Mouse (Mus musculus): ENCODE data around the gene Gm6377. TPM values are rescaled to one million over a fixed set of nuclear protein-coding genes. Genes with fewer than 3 reads are reported as not detected.

The Gm6377 gene
- polyA plus RNA-seq, 1 experiment from 2014 or later, result 0.17 TPM

DNA sequence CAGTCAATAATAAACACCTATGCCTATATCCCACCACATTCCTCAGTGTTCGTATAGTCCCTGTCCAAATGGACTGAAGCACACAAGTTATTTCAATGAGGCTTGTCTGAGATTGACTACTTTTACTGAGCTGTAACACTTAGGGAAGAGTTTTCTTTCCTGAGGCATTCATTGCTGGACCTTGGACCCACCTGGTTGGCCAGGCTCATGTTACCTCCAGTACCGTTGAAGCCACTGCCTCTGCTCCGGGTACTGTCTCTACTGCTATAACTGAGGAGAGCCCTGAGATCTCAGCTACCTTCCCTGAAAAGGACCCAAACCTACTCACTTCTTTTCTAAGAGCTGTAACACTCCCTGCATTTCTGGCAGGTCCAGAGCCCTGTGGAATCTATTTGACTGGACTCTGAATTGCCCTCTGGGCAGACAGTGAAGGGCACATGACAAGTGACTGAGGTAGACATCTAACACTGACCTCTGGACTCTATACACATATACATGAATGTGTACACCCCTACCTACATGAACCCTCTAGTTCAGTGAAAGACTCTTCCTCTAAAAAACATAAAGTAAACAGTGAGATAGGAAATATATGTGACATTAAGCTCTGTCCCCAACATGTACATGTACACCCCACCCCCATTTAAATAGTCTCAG lies 39.0 kb downstream of the Gm6377 start:
- no peak for ATAC-seq
- Histone ChIP-seq H3K27ac (no peak overlapping the region), H3K9me3 (replicated peaks) (no peaks in the 10 kb centered on the region), H3K36me3 (no peaks in the 10 kb centered on the region), H3K9ac (no peak overlapping the region), H3K4me2 (no peak overlapping the region), H3K4me3 (no peak overlapping the region), H3K27me3 (replicated peaks) (no peaks in the 10 kb centered on the region), H3K4me1 (no peaks in the 10 kb centered on the region)
- 68% methylated on average over 3 of the region's 3 CpGs for WGBS (ENCODE audit: insufficient replicate concordance)

DNA sequence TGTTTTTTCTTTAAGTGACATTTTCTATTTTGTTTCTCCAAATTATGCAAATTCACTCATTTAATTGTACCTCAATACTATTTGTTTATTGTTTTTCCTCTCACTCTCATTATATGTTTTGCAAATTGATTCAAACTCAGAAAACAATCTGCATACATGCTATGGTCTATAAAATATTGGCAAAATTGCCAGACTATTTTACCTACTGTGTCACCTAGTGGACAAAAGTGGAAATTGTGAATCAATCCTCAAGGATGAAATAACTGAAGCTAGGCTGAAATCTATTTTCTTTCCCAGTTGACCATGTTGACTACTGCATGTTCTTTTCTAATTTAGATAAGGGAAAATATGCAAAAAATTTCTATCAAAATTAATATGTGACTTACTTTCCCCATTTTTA lies 41.6 kb downstream of the Gm6377 start:
- Histone ChIP-seq H3K27me3 (replicated peaks) (no peaks in the 10 kb centered on the region), H3K4me2 (no peak overlapping the region), H3K4me1 (no peaks in the 10 kb centered on the region), H3K9me3 (replicated peaks) (no peaks in the 10 kb centered on the region), H3K4me3 (no peak overlapping the region), H3K36me3 (no peaks in the 10 kb centered on the region), H3K27ac (no peak overlapping the region), H3K9ac (no peak overlapping the region)
- ATAC-seq, result no peak

Other genes with a start within 250 kb of the Gm6377 start
- gene Hmgn5, start 183.4 kb upstream of the Gm6377 start, polyA plus RNA-seq (2016; fragmentation: Nextera tagmentation; extraction: Ambion mirVana), result 24.4 and 24.6 TPM in 2 replicates
- gene Sh3bgrl, start 101.4 kb upstream of the Gm6377 start, polyA plus RNA-seq (2016; fragmentation: Nextera tagmentation; extraction: Ambion mirVana), result 59.7 and 60.5 TPM in 2 replicates

Measured in liver, embryonic 12.5 days (tissue).